Mouse (Mus musculus) kidney, postnatal 0 days (tissue): Measurements from ENCODE around the gene Ttll9. TPM values are rescaled to one million over a fixed set of nuclear protein-coding genes. Genes with fewer than 3 reads are reported as not detected.
A peak's percentile ranks its signal among the peaks of the same experiment; 100 is the strongest.

ENCODE experiments used
- ATAC-seq: fragments of 200-750 bp; cut with Nextera tagmentation; replicated peaks from 2 replicates; pipeline ENCODE4 v1.8.0; 2017; ENCODE audit warnings: low read depth, moderate number of reproducible peaks, moderate TSS enrichment, moderate library complexity; ENCODE audit not compliant: low FRiP score
- DNase-seq: peaks from one replicate; pipeline ENCODE4 v3.0.0-alpha.2; 2016; ENCODE audit warnings: low spot score
- H3K27ac ChIP-seq: fragments of 300-500 bp; sonication (generic); 2 replicates; pipeline ENCODE4 v1.5.1; 2014; ENCODE audit warnings: mild to moderate bottlenecking
- H3K27me3 ChIP-seq: fragments of 300-500 bp; sonication (generic); 2 replicates; pipeline ENCODE4 v1.6.1; 2014; ENCODE audit warnings: low read length, mixed read lengths; ENCODE audit not compliant: insufficient read depth
- H3K36me3 ChIP-seq: fragments of 300-500 bp; sonication (generic); 2 replicates; pipeline ENCODE4 v1.6.1; 2014; ENCODE audit warnings: low read length, mixed read lengths; ENCODE audit not compliant: insufficient read depth
- H3K4me1 ChIP-seq: fragments of 300-500 bp; sonication (generic); replicated peaks from 2 replicates; pipeline ENCODE4 v1.6.1; 2014; ENCODE audit warnings: antibody characterized with exemption, low read length, mixed read lengths; ENCODE audit not compliant: insufficient read depth
- H3K4me2 ChIP-seq: fragments of 300-500 bp; sonication (generic); 2 replicates; pipeline ENCODE4 v1.6.1; 2014; ENCODE audit warnings: mild to moderate bottlenecking, low read length, moderate library complexity, mixed read lengths
- H3K4me3 ChIP-seq: fragments of 300-500 bp; sonication (generic); replicated peaks from 2 replicates; pipeline ENCODE4 v1.5.1; 2014; ENCODE audit warnings: low read depth, low read length
- H3K9ac ChIP-seq: fragments of 300-500 bp; sonication (generic); 2 replicates; pipeline ENCODE4 v1.6.1; 2014; ENCODE audit warnings: low read depth, low read length
- H3K9me3 ChIP-seq: fragments of 300-500 bp; sonication (generic); replicated peaks from 2 replicates; pipeline ENCODE4 v1.6.1; 2016; ENCODE audit warnings: low read length, inconsistent platforms, mixed read lengths
- CTCF ChIP-seq: IDR thresholded peaks from 2 replicates; pipeline ENCODE4 v1.5.1; 2016; ENCODE audit warnings: antibody characterized with exemption, low read depth, mild to moderate bottlenecking, moderate library complexity
- WGBS: fragments of 180-500 bp; shearing (Covaris S2); extraction: QIAGEN DNeasy Blood & Tissue Kit; methylation state at CpG from one replicate; pipeline ENCODE4 v1.1.7; 2014; 5-methylcytosine and 5-hydroxymethylcytosine counted together
- polyA plus RNA-seq: library from polyadenylated mRNA; unstranded; fragments of >200 nt; fragmentation: Nextera tagmentation; extraction: Ambion mirVana; gene quantifications from 2 replicates; pipeline ENCODE4 v1.2.1, GENCODE M21; 2015

Ttll9 gene
- polyA plus RNA-seq, 1 experiment from 2014 or later: 0.75 TPM

GRCm38 (mm10) chr2:152927371-152927770, 34.9 kb upstream of the Ttll9 start:
- WGBS: 40% methylated on average over 5 of the region's 5 CpGs
- Histone ChIP-seq H3K4me3 (no peak overlapping the region), H3K27me3 (no peaks in the 10 kb centered on the region), H3K9ac (0 out of 2 replicates have a peak overlapping the region, but pooled peaks have one; percentile 8), H3K36me3 (no peaks in the 10 kb centered on the region), H3K9me3 (no peaks in the 10 kb centered on the region), H3K4me2 (no peak overlapping the region), H3K27ac (peak overlapping the region; percentile 85), H3K4me1 (peaks cover 53% of the 10 kb centered on the region)
- ATAC-seq (no peak), DNase-seq (no peak)
- no peak for TF ChIP-seq CTCF

GRCm38 (mm10) chr2:152928219-152928987, 33.9 kb upstream of the Ttll9 start:
- DNase-seq (peak; percentile 86), ATAC-seq (0 out of 2 replicates have a peak, but pooled peaks have one; percentile 20)
- 20% methylated on average over 14 of the region's 14 CpGs for WGBS
- peaks cover 56% of the 10 kb centered on the region for H3K4me1 ChIP-seq
- peak overlapping the region; percentile 85 for H3K27ac ChIP-seq
- 0 out of 2 replicates have a peak overlapping the region, but pooled peaks have one; percentile 31 for H3K9ac ChIP-seq
- no peaks in the 10 kb centered on the region for H3K9me3 ChIP-seq
- H3K27me3 ChIP-seq: no peaks in the 10 kb centered on the region
- no peaks in the 10 kb centered on the region for H3K36me3 ChIP-seq
- H3K4me2 ChIP-seq: no peak overlapping the region
- TF ChIP-seq CTCF: no peak
- H3K4me3 ChIP-seq: no peak overlapping the region

GRCm38 (mm10) chr2:152928988-152929370, 33.3 kb upstream of the Ttll9 start:
- ATAC-seq (no peak), DNase-seq (no peak)
- WGBS: 70% methylated on average over 3 of the region's 3 CpGs
- Histone ChIP-seq H3K36me3 (no peaks in the 10 kb centered on the region), H3K9me3 (no peaks in the 10 kb centered on the region), H3K27me3 (no peaks in the 10 kb centered on the region), H3K4me3 (no peak overlapping the region), H3K27ac (peak overlapping the region; percentile 85), H3K9ac (no peak overlapping the region), H3K4me1 (peaks cover 54% of the 10 kb centered on the region), H3K4me2 (no peak overlapping the region)
- no peak for TF ChIP-seq CTCF

- WGBS: 9% methylated on average over 2 of the region's 2 CpGs
- Histone ChIP-seq H3K4me1 (peaks cover 45% of the 10 kb centered on the region), H3K4me3 (no peak overlapping the region), H3K36me3 (no peaks in the 10 kb centered on the region), H3K9ac (no peak overlapping the region), H3K27ac (peak overlapping the region; percentile 81), H3K4me2 (peak overlapping the region; percentile 47; the same call in 1 of the 2 replicates), H3K27me3 (no peaks in the 10 kb centered on the region), H3K9me3 (no peaks in the 10 kb centered on the region)
- no peak for TF ChIP-seq CTCF
- no peak for ATAC-seq
- peak; percentile 59 for DNase-seq
These were observed 32.0 kb upstream of the Ttll9 start for GRCm38 (mm10) chr2:152930276-152930675.

DNA sequence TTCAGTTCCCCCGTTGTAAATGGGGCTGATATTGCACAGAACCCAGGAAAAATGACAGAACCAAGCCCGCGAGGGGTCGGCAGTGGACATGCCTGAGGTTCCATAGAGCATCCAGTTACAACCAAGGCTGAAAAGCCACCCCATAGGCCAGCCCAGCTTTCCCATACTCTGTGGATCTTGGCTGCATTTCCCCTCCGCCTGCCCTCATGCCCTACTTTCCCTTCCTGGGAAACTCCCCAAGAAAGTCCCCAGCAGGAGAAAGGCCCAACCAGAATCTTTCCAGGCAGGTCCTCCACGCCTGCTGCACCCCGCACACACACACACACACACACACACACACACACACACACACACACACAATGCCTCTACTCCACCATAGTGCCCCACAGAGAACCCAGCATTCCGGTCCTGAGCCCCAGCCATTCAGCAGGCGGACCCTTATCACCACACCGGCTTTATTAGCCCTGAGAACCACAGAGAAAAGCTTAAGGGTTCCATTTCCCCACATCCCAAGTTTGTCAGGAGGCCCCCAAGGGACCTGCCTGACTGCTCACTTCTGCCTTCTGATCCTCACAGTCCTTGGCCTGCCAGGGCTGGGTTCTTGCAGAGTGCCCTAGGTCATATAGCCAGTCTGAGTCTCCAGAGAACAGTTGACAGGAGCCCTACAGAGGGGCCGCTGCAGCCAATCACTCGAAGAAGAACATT, 30.7 kb upstream of the Ttll9 start:
- H3K27ac ChIP-seq: peak overlapping the region; percentile 81
- H3K27me3 ChIP-seq: no peaks in the 10 kb centered on the region
- DNase-seq: peak; percentile 66
- peak overlapping the region; percentile 47 for H3K4me2 ChIP-seq
- H3K9ac ChIP-seq: peak overlapping the region; percentile 36; the same call in 1 of the 2 replicates
- TF ChIP-seq CTCF: no peak
- ATAC-seq: no peak
- WGBS: 43% methylated on average over 12 of the region's 12 CpGs
- H3K36me3 ChIP-seq: no peaks in the 10 kb centered on the region
- no peaks in the 10 kb centered on the region for H3K9me3 ChIP-seq
- peaks cover 33% of the 10 kb centered on the region for H3K4me1 ChIP-seq
- peak overlapping the region; percentile 20 for H3K4me3 ChIP-seq

DNA sequence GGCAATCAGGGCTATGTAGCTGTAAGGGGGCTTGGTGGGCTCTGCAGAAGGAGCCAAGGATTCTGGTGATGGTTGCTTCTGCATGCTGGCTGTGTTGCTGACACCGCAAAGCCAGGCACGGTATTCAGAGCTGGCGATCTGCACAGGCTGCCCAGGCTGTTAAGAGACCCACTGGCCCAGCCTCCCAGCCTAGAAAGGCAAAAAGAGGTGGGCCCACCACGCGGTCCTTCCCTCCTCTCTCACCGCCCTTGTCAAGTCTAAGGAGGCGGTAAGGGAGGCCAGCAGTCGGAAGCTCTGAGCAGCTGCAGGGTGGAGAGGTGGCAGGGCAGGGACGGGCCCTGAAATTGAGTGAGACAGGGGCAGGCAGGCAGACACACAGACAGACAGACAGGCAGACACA, 29.2 kb upstream of the Ttll9 start, which contains the start of gene Foxs1:
Gene Foxs1 (minus strand): TSS at position 161 of the 400 bp plus-strand sequence.
- Histone ChIP-seq H3K4me2 (peak within 1 kb of the TSS; percentile 47), H3K27me3 (no peaks in the 10 kb centered on the region), H3K9ac (peak within 1 kb of the TSS; percentile 36; the same call in 1 of the 2 replicates), H3K27ac (peak within 1 kb of the TSS; percentile 81), H3K9me3 (no peaks in the 10 kb centered on the region), H3K4me1 (peaks cover 22% of the 10 kb centered on the region), H3K4me3 (peak within 1 kb of the TSS; percentile 20; the same call in 1 of the 2 replicates), H3K36me3 (no peaks in the 10 kb centered on the region)
- no peak; the same call in 1 of the 2 replicates for ATAC-seq
- 24% methylated on average over 9 of the region's 9 CpGs for WGBS
- TF ChIP-seq CTCF: no peak
- peak; percentile 72 for DNase-seq
